Mouse (Mus musculus) myocyte (in vitro differentiated cells): ENCODE data around the gene Tenm4. TPM values are rescaled to one million over a fixed set of nuclear protein-coding genes. Genes with fewer than 3 reads are reported as not detected.

Experiments used
- H3K27me3 ChIP-seq: one replicate; pipeline ENCODE4 v1.6.1; 2011; ENCODE audit not compliant: control insufficient read depth, insufficient read depth, insufficient read length
- H3K36me3 ChIP-seq: one replicate; pipeline ENCODE4 v1.6.1; 2011; ENCODE audit not compliant: control insufficient read depth, insufficient read depth
- H3K4me2 ChIP-seq: one replicate; pipeline ENCODE4 v1.6.1; 2011; ENCODE audit warnings: low read depth, control low read depth
- H3K4me3 ChIP-seq: one replicate; pipeline ENCODE4 v1.5.1; 2011; ENCODE audit warnings: mild to moderate bottlenecking, control low read depth, moderate library complexity
- H3K79me2 ChIP-seq: one replicate; pipeline ENCODE4 v1.6.1; 2011; ENCODE audit not compliant: control insufficient read depth, insufficient read depth
- H3ac ChIP-seq: one replicate; pipeline ENCODE4 v1.6.1; 2011; ENCODE audit not compliant: control insufficient read depth, insufficient read length
- CEBPB ChIP-seq: IDR thresholded peaks from 2 replicates; pipeline ENCODE4 v1.6.1; 2011; ENCODE audit warnings: mild to moderate bottlenecking, moderate library complexity; ENCODE audit not compliant: poor library complexity, insufficient read depth, severe bottlenecking
- E2F4 ChIP-seq: IDR thresholded peaks from one replicate; pipeline ENCODE4 v1.6.1; 2011; ENCODE audit warnings: mild to moderate bottlenecking, control low read depth, moderate library complexity; ENCODE audit not compliant: insufficient read depth
- MAX ChIP-seq: IDR thresholded peaks from one replicate; pipeline ENCODE4 v1.6.1; 2011; ENCODE audit warnings: low read depth, mild to moderate bottlenecking, control low read depth
- MYOD1 ChIP-seq, 3 experiments: IDR thresholded peaks; one replicate each; pipeline ENCODE4 v1.6.1; 2011; ENCODE audit warnings: control low read depth in 2 of 3, low read depth in 2 of 3, mild to moderate bottlenecking in 2 of 3, moderate library complexity in 1 of 3; ENCODE audit not compliant: insufficient read length in 2 of 3, control insufficient read depth in 1 of 3
- MYOG ChIP-seq, 3 experiments: IDR thresholded peaks; one replicate each; pipeline ENCODE4 v1.6.1; 2011; ENCODE audit warnings: control low read depth in 2 of 3, low read depth in 2 of 3, mild to moderate bottlenecking in 2 of 3; ENCODE audit not compliant: insufficient read length in 2 of 3, control insufficient read depth in 1 of 3, insufficient read depth in 1 of 3
- POLR2A ChIP-seq: IDR thresholded peaks from one replicate; pipeline ENCODE4 v1.6.1; 2011; ENCODE audit warnings: low read depth, mild to moderate bottlenecking, control low read depth, moderate library complexity; ENCODE audit not compliant: insufficient read length
- POLR2AphosphoS2 ChIP-seq: IDR thresholded peaks from one replicate; pipeline ENCODE4 v1.6.1; 2011; ENCODE audit warnings: low read depth, control low read depth; ENCODE audit not compliant: insufficient read length
- REST ChIP-seq: IDR thresholded peaks from one replicate; pipeline ENCODE4 v1.6.1; 2011; ENCODE audit warnings: mild to moderate bottlenecking, control low read depth, moderate library complexity; ENCODE audit not compliant: insufficient read depth, insufficient read length
- SRF ChIP-seq: IDR thresholded peaks from one replicate; pipeline ENCODE4 v1.6.1; 2011; ENCODE audit warnings: low read depth; ENCODE audit not compliant: control insufficient read depth, insufficient read length
- TCF12 ChIP-seq: IDR thresholded peaks from one replicate; pipeline ENCODE4 v1.6.1; 2011; ENCODE audit warnings: mild to moderate bottlenecking, control low read depth; ENCODE audit not compliant: poor library complexity, insufficient read depth, severe bottlenecking
- TCF3 ChIP-seq: IDR thresholded peaks from one replicate; pipeline ENCODE4 v1.6.1; 2011; ENCODE audit warnings: low read depth, control low read depth; ENCODE audit not compliant: insufficient read length
- USF1 ChIP-seq: IDR thresholded peaks from one replicate; pipeline ENCODE4 v1.6.1; 2011; ENCODE audit warnings: low read depth, mild to moderate bottlenecking, control low read depth, moderate library complexity
- polyA plus RNA-seq: library from polyadenylated mRNA; unstranded; fragments of >200 nt; fragmentation: generic; extraction: Trizol; gene quantifications from one replicate; pipeline ENCODE4 v1.2.1, GENCODE M21; 2012; ENCODE audit warnings: missing spikeins

The Tenm4 gene
- polyA plus RNA-seq, 1 experiment, result 10.9 TPM

GRCm38 (mm10) chr7:96183195-96183594, 12.1 kb downstream of the Tenm4 start:
- no peaks in the 10 kb centered on the region for H3K36me3 ChIP-seq
- no peaks in the 10 kb centered on the region for H3K79me2 ChIP-seq
- no peaks in the 10 kb centered on the region for H3K27me3 ChIP-seq
- TF ChIP-seq POLR2A, result no peak
- no peak for TF ChIP-seq REST
- no peak for TF ChIP-seq TCF3
- no peak for TF ChIP-seq CEBPB
- TF ChIP-seq POLR2AphosphoS2, result no peak
- TF ChIP-seq SRF, result no peak
- TF ChIP-seq MYOG (IDR thresholded peaks at IDR 0.05; ENCODE audit: control insufficient read depth in 1 of 3, insufficient read depth in 1 of 3, insufficient read length in 2 of 3, low read depth in 2 of 3), result no peak
- no peak for TF ChIP-seq MYOD1 (IDR thresholded peaks at IDR 0.05; ENCODE audit: control insufficient read depth in 1 of 3, insufficient read length in 2 of 3, low read depth in 2 of 3)
- no peak for TF ChIP-seq MAX
- TF ChIP-seq USF1, result no peak
- no peak for TF ChIP-seq E2F4
- TF ChIP-seq TCF12, result no peak
- no peak overlapping the region for H3K4me2 ChIP-seq
- H3ac ChIP-seq, result no peak overlapping the region
- H3K4me3 ChIP-seq, result no peak overlapping the region

DNA sequence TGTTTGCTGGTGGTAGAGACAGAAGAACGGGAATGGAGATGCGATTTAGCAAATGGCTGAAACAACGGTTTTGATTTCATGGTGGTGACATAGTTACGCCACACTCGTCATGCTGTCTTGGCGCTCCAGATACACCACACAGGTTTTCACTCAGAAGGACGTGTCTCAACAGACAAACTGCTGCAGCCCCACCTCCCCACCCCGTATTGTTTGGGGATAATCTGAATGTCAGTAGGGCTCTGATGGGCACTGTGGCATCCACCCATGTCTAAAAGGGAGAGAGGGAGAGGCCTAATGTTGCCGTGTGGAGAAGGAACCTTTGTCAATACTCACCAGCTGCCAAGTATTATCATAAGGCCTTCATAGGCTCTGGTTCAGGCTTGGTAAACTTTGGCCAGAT, 14.4 kb downstream of the Tenm4 start:
- Histone ChIP-seq H3K4me3 (no peak overlapping the region), H3ac (no peak overlapping the region), H3K4me2 (peak overlapping the region; percentile 13), H3K36me3 (no peaks in the 10 kb centered on the region), H3K27me3 (no peaks in the 10 kb centered on the region), H3K79me2 (no peaks in the 10 kb centered on the region)
- TF ChIP-seq TCF3 (no peak), SRF (no peak), REST (no peak), MYOG (IDR thresholded peaks at IDR 0.05; ENCODE audit: control insufficient read depth in 1 of 3, insufficient read depth in 1 of 3, insufficient read length in 2 of 3, low read depth in 2 of 3) (no peak), TCF12 (no peak), E2F4 (no peak), MYOD1 (IDR thresholded peaks at IDR 0.05; ENCODE audit: control insufficient read depth in 1 of 3, insufficient read length in 2 of 3, low read depth in 2 of 3) (no peak), CEBPB (no peak), USF1 (no peak), POLR2AphosphoS2 (no peak)

GRCm38 (mm10) chr7:96203812-96204560, 32.9 kb downstream of the Tenm4 start:
- H3K79me2 ChIP-seq, result no peaks in the 10 kb centered on the region

DNA sequence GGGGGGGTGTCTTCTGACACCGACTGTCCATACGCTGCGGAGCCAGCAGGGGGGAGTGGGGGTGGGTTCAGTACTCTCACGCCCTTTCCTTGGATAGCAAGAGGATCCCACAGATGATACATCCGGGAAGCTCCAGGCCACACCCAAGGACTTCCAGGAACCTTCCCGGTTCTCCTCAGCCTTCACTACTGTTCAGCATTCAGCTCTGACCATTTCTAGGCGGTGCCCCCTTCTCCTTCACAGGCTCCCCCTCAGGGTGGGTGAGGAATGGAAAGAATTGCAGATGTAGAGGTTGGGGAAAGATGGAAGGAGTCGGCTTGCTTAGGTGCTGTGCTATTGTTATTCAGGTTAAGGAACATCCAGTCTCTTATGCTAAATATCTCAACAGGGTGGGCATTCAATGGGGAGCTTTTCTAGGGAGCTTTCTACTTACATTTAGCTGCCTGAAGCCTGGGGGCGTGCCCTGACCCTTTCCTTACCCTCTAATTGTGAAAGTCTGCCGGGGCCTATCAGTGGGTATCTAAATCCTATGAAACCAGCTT, 33.8 kb downstream of the Tenm4 start:
- H3K36me3 ChIP-seq, result no peaks in the 10 kb centered on the region
- TF ChIP-seq CEBPB, result no peak
- no peak for TF ChIP-seq REST
- H3K79me2 ChIP-seq, result no peaks in the 10 kb centered on the region
- H3K4me2 ChIP-seq, result no peak overlapping the region
- H3ac ChIP-seq, result no peak overlapping the region
- no peaks in the 10 kb centered on the region for H3K27me3 ChIP-seq
- H3K4me3 ChIP-seq, result no peak overlapping the region

More at GRCm38 (mm10) chr7:96203812-96204560, 32.9 kb downstream of the Tenm4 start:
- H3K4me2 ChIP-seq, result no peak overlapping the region
- no peaks in the 10 kb centered on the region for H3K36me3 ChIP-seq
- H3ac ChIP-seq, result no peak overlapping the region
- no peak overlapping the region for H3K4me3 ChIP-seq
- no peaks in the 10 kb centered on the region for H3K27me3 ChIP-seq
- TF ChIP-seq MAX, result no peak
- TF ChIP-seq TCF3, result no peak
- no peak for TF ChIP-seq TCF12
- TF ChIP-seq POLR2A, result no peak
- TF ChIP-seq USF1, result no peak
- TF ChIP-seq POLR2AphosphoS2, result no peak
- no peak for TF ChIP-seq MYOD1 (IDR thresholded peaks at IDR 0.05; ENCODE audit: control insufficient read depth in 1 of 3, insufficient read length in 2 of 3, low read depth in 2 of 3)
- TF ChIP-seq E2F4, result no peak

DNA sequence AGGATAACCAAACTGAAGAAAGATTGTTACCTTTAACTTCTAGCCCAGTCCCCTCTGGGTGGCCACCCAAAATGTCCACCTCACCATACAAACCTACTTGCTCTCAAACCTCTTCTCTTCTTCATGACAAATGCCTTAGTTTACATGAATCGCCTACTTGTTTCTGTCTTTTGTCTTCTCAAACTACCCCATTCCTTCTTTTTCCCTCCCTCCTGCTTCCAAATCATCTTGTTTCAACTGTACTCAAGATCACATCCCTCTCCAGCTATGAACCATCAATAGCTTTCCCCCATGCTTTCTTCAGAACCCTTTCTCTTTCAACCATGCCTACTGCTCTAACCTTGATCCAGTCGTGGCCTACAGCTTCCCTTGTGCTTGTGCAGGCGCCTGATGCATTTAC, 36.0 kb downstream of the Tenm4 start:
- H3K4me3 ChIP-seq, result no peak overlapping the region
- no peak overlapping the region for H3K4me2 ChIP-seq
- no peak overlapping the region for H3ac ChIP-seq
- H3K36me3 ChIP-seq, result no peaks in the 10 kb centered on the region
- no peaks in the 10 kb centered on the region for H3K27me3 ChIP-seq
- H3K79me2 ChIP-seq, result no peaks in the 10 kb centered on the region
- TF ChIP-seq MAX, result no peak
- TF ChIP-seq REST, result no peak
- TF ChIP-seq MYOG (IDR thresholded peaks at IDR 0.05; ENCODE audit: control insufficient read depth in 1 of 3, insufficient read depth in 1 of 3, insufficient read length in 2 of 3, low read depth in 2 of 3), result no peak
- no peak for TF ChIP-seq SRF
- TF ChIP-seq POLR2AphosphoS2, result no peak
- TF ChIP-seq CEBPB, result no peak
- TF ChIP-seq MYOD1 (IDR thresholded peaks at IDR 0.05; ENCODE audit: control insufficient read depth in 1 of 3, insufficient read length in 2 of 3, low read depth in 2 of 3), result no peak
- no peak for TF ChIP-seq E2F4
- no peak for TF ChIP-seq TCF3
- no peak for TF ChIP-seq TCF12
- TF ChIP-seq USF1, result no peak
- TF ChIP-seq POLR2A, result no peak
